Mouse (Mus musculus) lung, adult 2 months (tissue): Measurements from ENCODE around the gene Sost.

Experiments
- CTCF ChIP-seq: fragments of 200-500 bp; IDR thresholded peaks from 2 replicates; pipeline ENCODE4 v1.5.1; 2011; ENCODE audit warnings: mild to moderate bottlenecking, low read length, control low read depth; ENCODE audit not compliant: insufficient read depth
- POLR2A ChIP-seq: fragments of 200-500 bp; IDR thresholded peaks from 2 replicates; pipeline ENCODE4 v1.6.1; 2011; ENCODE audit warnings: low read depth, mild to moderate bottlenecking, control low read depth, low read length, borderline replicate concordance; ENCODE audit errors: extremely low read depth

DNA sequence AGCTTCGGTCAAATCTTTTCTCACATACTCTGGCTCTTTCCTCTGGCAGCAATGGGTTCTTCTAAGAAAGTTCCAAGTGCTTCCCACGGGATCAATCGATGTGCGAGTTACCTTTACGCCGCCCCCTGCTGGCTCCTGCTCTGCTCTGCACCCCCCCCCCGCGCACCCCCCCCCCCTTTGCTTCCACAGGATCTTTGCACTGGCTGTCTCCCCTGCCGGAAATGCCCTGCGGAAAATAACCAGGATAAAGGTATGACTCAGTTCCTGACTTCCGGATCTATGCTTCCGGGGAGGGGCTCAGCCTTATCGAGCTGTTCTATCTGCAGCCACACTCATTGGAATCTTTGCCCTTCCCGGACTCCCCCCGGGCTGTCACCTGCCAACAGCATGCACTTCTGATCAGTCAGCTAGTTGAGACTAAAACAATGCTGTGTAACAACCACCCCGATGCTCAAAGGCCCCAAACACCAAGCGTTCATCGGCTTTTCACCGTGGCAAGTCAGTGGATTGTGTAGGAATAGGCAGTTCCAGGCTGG, 42.3 kb downstream of the Sost start:
- TF ChIP-seq POLR2A, result no peak
- no peak for TF ChIP-seq CTCF
